Mouse (Mus musculus) megakaryocyte, embryonic 14.5 days (primary cell): Measurements from ENCODE around the gene Fbln7.

ENCODE experiments used
- FLI1 ChIP-seq: IDR thresholded peaks from 2 replicates; pipeline ENCODE4 v1.6.1; 2012; ENCODE audit warnings: low read length, inconsistent platforms, mixed read lengths
- GATA1 ChIP-seq: IDR thresholded peaks from 3 replicates; pipeline ENCODE4 v1.6.1; 2012; ENCODE audit warnings: mixed read lengths, low read length, inconsistent platforms, borderline replicate concordance

GRCm38 (mm10) chr2:128823893-128824292 lies 38.9 kb upstream of the Fbln7 start:
- TF ChIP-seq GATA1 (no peak), FLI1 (no peak)
